ENCODE assay signal across 9 mouse cellular contexts in the genomic region with DNA sequence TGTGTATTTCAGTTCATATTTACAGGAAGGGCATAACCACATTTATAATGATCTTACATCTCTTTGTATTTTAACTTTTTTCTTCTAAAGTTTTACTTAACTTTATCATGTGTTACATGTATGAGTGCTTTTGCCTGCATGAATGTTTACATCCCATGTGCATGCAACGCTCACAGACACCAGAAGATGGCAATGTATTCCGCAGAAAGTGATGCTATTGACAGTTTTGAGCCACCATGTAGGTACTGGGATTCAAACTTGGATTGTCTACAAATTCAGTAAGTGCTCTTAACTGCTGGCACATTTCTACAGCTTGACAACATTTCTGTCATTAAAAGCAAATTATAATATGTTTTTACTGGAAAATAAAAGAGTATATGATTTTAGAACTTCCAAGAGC. TPM values are rescaled to one million over a fixed set of nuclear protein-coding genes. Genes with fewer than 3 reads are reported as not detected.
DNase-seq lines count a peak whose midpoint lies in the region; TF ChIP-seq lines count a peak whose summit lies in the region.
"Had no signal": no experiment of that assay in that cellular context is flagged by ENCODE, and none has a peak within 500 bp of the region (broad histone marks: within the 10 kb centered on the region; RNA-seq: fewer than 3 reads in every experiment).

No protein-coding gene starts in this region.

- H3K4me1 ChIP-seq in spleen, adult 2 months (ENCODE audit: control insufficient read depth, insufficient read depth, insufficient read length) = no peaks in the 10 kb centered on the region

- WGBS in spleen, adult 2 months = 26% methylated on average over 2 of the region's 2 CpGs

- TF ChIP-seq POLR2A in spleen, adult 2 months (IDR thresholded peaks at IDR 0.05; ENCODE audit: low read depth, low read length) = no peak

- H3K27me3 ChIP-seq in spleen, adult 2 months (ENCODE audit: control insufficient read depth, insufficient read depth, low read length) = no peaks in the 10 kb centered on the region

- no peak overlapping the region for H3K4me3 ChIP-seq in spleen, adult 2 months (ENCODE audit: extremely low read depth, insufficient read depth, insufficient read length)
- H3K4me3 ChIP-seq: myocyte had no signal

- H3K36me3 ChIP-seq in spleen, adult 2 months (ENCODE audit: control insufficient read depth, insufficient read depth, low read length) = no peaks in the 10 kb centered on the region

- H3K27ac ChIP-seq in spleen, adult 2 months (ENCODE audit: insufficient read depth, low read length) = no peak overlapping the region

- peak; percentile 24; the same call in 1 of the 2 replicates for TF ChIP-seq CTCF in spleen, adult 2 months (IDR thresholded peaks at IDR 0.05; ENCODE audit: extremely low read depth, insufficient read depth, insufficient read length, insufficient replicate concordance)

- peak in 1 of 2 experiments; percentile 3 for DNase-seq in spleen, adult 2 months (ENCODE audit: low read depth in 1 of 2, low spot score in 2 of 2)
- DNase-seq in spleen, postnatal 4 days (ENCODE audit: low spot score in 2 of 2) = no peak
- DNase-seq in ZHBTc4 (ENCODE audit: low read depth, low spot score) = peak; percentile 62
- peak; percentile 24 for DNase-seq in embryo, embryonic 11.5 days (ENCODE audit: low read depth, low spot score)
- peak; percentile 59 for DNase-seq in induced T-regulatory cell, adult 2 months (ENCODE audit: low read depth)
- DNase-seq in lung, postnatal 14 days = peak; percentile 46
- DNase-seq in right cerebral cortex, postnatal 14 days = peak; percentile 7

RNA-seq across cellular contexts. Expression of gene Gm8298, which starts 9.9 kb away (rescaled TPM):
- polyA plus RNA-seq in spleen, adult 2 months (2012; rRNA removed) = not detected in 2 replicates
- polyA plus RNA-seq: heart, embryonic 14.5 days; myocyte had no signal

RNA-seq across cellular contexts. Expression of gene C130079G13Rik, which starts 54.2 kb away (rescaled TPM):
- not detected in 2 replicates for polyA plus RNA-seq in spleen, adult 2 months (2012; rRNA removed)
- polyA plus RNA-seq: heart, embryonic 14.5 days; myocyte had no signal

Comparison
In these comparisons a context has a peak if more than half of its experiments do, and no peak if none do; other contexts are left out.
1. DNase-seq: peak in ZHBTc4 (single experiment), embryo, embryonic 11.5 days (single experiment), induced T-regulatory cell, adult 2 months (single experiment), lung, postnatal 14 days (single experiment) and right cerebral cortex, postnatal 14 days (single experiment); none in spleen, postnatal 4 days (0 of 2).